41 mouse cellular contexts compared by ENCODE assay signal in the genomic region with DNA sequence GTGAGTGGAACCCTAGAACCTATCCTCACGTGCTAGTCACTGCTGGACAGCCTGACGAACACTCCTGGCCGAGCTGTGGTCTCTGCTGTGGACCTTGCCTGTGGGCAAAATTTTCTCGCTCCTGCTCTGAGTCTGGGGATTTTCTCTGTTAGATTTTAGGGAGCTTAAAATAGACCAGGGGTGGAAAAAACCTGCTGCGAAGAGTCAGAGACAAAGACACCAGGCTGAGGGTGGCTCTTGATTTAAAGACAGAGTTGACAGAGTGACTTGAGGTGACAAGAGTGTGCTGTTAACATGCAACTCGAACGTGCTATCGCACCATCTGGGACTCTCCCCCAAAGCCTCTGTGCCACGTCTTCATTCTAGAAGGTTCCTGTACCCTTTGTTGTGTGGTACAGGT. TPM values are rescaled to one million over a fixed set of nuclear protein-coding genes. Genes with fewer than 3 reads are reported as not detected.
"Had no signal": no experiment of that assay in that cellular context is flagged by ENCODE, and none has a peak within 500 bp of the region (broad histone marks: within the 10 kb centered on the region; RNA-seq: fewer than 3 reads in every experiment).

No protein-coding gene starts in this region.

- H3K4me1 ChIP-seq: embryonic facial prominence, embryonic 12.5 days; embryonic facial prominence, embryonic 13.5 days; embryonic facial prominence, embryonic 15.5 days; forebrain, embryonic 12.5 days; forebrain, embryonic 13.5 days; forebrain, embryonic 15.5 days; heart, embryonic 12.5 days had no signal

- H3K9me3 ChIP-seq: embryonic facial prominence, embryonic 10.5 days; embryonic facial prominence, embryonic 12.5 days; embryonic facial prominence, embryonic 13.5 days; embryonic facial prominence, embryonic 15.5 days; forebrain, embryonic 10.5 days; forebrain, embryonic 12.5 days; forebrain, embryonic 13.5 days; forebrain, embryonic 15.5 days; heart, embryonic 10.5 days; heart, embryonic 12.5 days had no signal

- H3K36me3 ChIP-seq: embryonic facial prominence, embryonic 10.5 days; embryonic facial prominence, embryonic 12.5 days; embryonic facial prominence, embryonic 13.5 days; embryonic facial prominence, embryonic 15.5 days; forebrain, embryonic 10.5 days; forebrain, embryonic 12.5 days; forebrain, embryonic 15.5 days; heart, embryonic 10.5 days; heart, embryonic 12.5 days had no signal

- DNase-seq: cerebellum, adult 8-10 months; cerebellum, adult 9-10 months; cerebellum, adult 9-11 months; cerebellum, postnatal 10 days; cerebellum, postnatal 14 days; cerebellum, postnatal 25 days; cerebellum, postnatal 36 days; embryo, embryonic 11 days; forebrain, postnatal 0 days; gastrocnemius, adult 2 months; gastrocnemius, postnatal 10 days; gastrocnemius, postnatal 14 days; gastrocnemius, postnatal 25 days; gastrocnemius, postnatal 36 days; heart, adult 11 months; heart, adult 18-20 months; heart, adult 2 months had no signal

- H3K27ac ChIP-seq: embryonic facial prominence, embryonic 10.5 days; embryonic facial prominence, embryonic 12.5 days; embryonic facial prominence, embryonic 13.5 days; embryonic facial prominence, embryonic 15.5 days; forebrain, embryonic 10.5 days; forebrain, embryonic 12.5 days; forebrain, embryonic 13.5 days; forebrain, embryonic 15.5 days; gastrocnemius, adult 2 months; heart, adult 2 months; heart, embryonic 10.5 days had no signal

- H3K4me2 ChIP-seq: embryonic facial prominence, embryonic 12.5 days; embryonic facial prominence, embryonic 13.5 days; embryonic facial prominence, embryonic 15.5 days; forebrain, embryonic 12.5 days; forebrain, embryonic 13.5 days; forebrain, embryonic 15.5 days; heart, embryonic 12.5 days had no signal

- H3K4me3 ChIP-seq: embryonic facial prominence, embryonic 10.5 days; embryonic facial prominence, embryonic 12.5 days; embryonic facial prominence, embryonic 13.5 days; embryonic facial prominence, embryonic 15.5 days; erythroblast, embryonic 14.5 days; forebrain, embryonic 10.5 days; forebrain, embryonic 12.5 days; forebrain, embryonic 13.5 days; forebrain, embryonic 15.5 days; gastrocnemius, adult 2 months; heart, adult 2 months; heart, embryonic 10.5 days; heart, embryonic 12.5 days had no signal

- H3K27me3 ChIP-seq: embryonic facial prominence, embryonic 12.5 days; embryonic facial prominence, embryonic 13.5 days; embryonic facial prominence, embryonic 15.5 days; forebrain, embryonic 12.5 days; forebrain, embryonic 13.5 days; forebrain, embryonic 15.5 days had no signal

- ATAC-seq: forebrain, embryonic 13.5 days; forebrain, embryonic 14.5 days; forebrain, embryonic 15.5 days; forebrain, embryonic 16.5 days; forebrain, postnatal 0 days had no signal

- H3K9ac ChIP-seq: embryonic facial prominence, embryonic 12.5 days; embryonic facial prominence, embryonic 13.5 days; embryonic facial prominence, embryonic 15.5 days; forebrain, embryonic 12.5 days; forebrain, embryonic 13.5 days; forebrain, embryonic 15.5 days; forebrain, postnatal 0 days; heart, embryonic 12.5 days had no signal

RNA-seq across cellular contexts. Expression of gene Kcnt1, which starts 35.4 kb away (rescaled TPM):
- total RNA-seq: common myeloid progenitor, adult 5-6 weeks; granulocyte monocyte progenitor cell, adult 5-6 weeks had no signal
- polyA plus RNA-seq: erythroblast, embryonic 14.5 days; heart, embryonic 12.5 days had no signal

RNA-seq across cellular contexts. Expression of gene Sohlh1, which starts 51.9 kb away (rescaled TPM):
- total RNA-seq: common myeloid progenitor, adult 5-6 weeks; forebrain, postnatal 0 days; gastrocnemius, adult 18-20 months; gastrocnemius, adult 2 months; gastrocnemius, adult 8-10 months; gastrocnemius, postnatal 10 days; gastrocnemius, postnatal 14 days; gastrocnemius, postnatal 25 days; gastrocnemius, postnatal 36 days; gastrocnemius, postnatal 4 days; granulocyte monocyte progenitor cell, adult 5-6 weeks; heart, adult 18-20 months; heart, adult 2 months; heart, adult 8-10 months had no signal
- polyA plus RNA-seq: cortical plate, adult 2 months; embryonic facial prominence, embryonic 10.5 days; embryonic facial prominence, embryonic 11.5 days; embryonic facial prominence, embryonic 12.5 days; embryonic facial prominence, embryonic 13.5 days; embryonic facial prominence, embryonic 14.5 days; embryonic facial prominence, embryonic 15.5 days; erythroblast, embryonic 14.5 days; forebrain, embryonic 10.5 days; forebrain, embryonic 11.5 days; forebrain, embryonic 12.5 days; forebrain, embryonic 13.5 days; forebrain, embryonic 14.5 days; forebrain, embryonic 15.5 days; forebrain, embryonic 16.5 days; forebrain, postnatal 0 days; frontal cortex, adult 2 months; heart, adult 2 months; heart, embryonic 10.5 days; heart, embryonic 12.5 days had no signal
